Mouse (Mus musculus) large intestine, adult 2 months (tissue): ENCODE measurements around the gene Ghr. TPM values are rescaled to one million over a fixed set of nuclear protein-coding genes. Genes with fewer than 3 reads are reported as not detected.

Source experiments
- DNase-seq: peaks from one replicate; pipeline ENCODE4 v3.0.0-alpha.2; 2012; ENCODE audit warnings: low read depth, low spot score
- WGBS: fragments of 180-500 bp; shearing (Covaris S2); methylation state at CpG from one replicate; pipeline ENCODE4 v1.1.7; 2018; 5-methylcytosine and 5-hydroxymethylcytosine counted together
- polyA plus RNA-seq: library from polyadenylated mRNA; depleted of rRNA; stranded (reverse); fragments of >200 nt; gene quantifications from 2 replicates; pipeline ENCODE4 v1.2.3, GENCODE M21; 2012

Gene Ghr
- polyA plus RNA-seq, 1 experiment = 6.0 TPM

- no peak for DNase-seq
- 91% methylated on average over 2 of the region's 2 CpGs for WGBS
Observed at GRCm38 (mm10) chr15:3544289-3544688, 39.0 kb downstream of the Ghr start.

- DNase-seq = no peak
- 63% methylated on average over 3 of the region's 3 CpGs for WGBS
Observed at GRCm38 (mm10) chr15:3536309-3536900, 46.9 kb downstream of the Ghr start.

- no peak for DNase-seq
- WGBS = 74% methylated on average over 1 of the region's 1 CpGs
Observed at GRCm38 (mm10) chr15:3514027-3514426, 69.3 kb downstream of the Ghr start.

GRCm38 (mm10) chr15:3512380-3512779 lies 70.9 kb downstream of the Ghr start:
- 75% methylated on average over 1 of the region's 1 CpGs for WGBS
- no peak for DNase-seq

GRCm38 (mm10) chr15:3511639-3512171 lies 71.6 kb downstream of the Ghr start:
- WGBS = 76% methylated on average over 2 of the region's 2 CpGs
- DNase-seq = no peak

- 75% methylated on average over 3 of the region's 3 CpGs for WGBS
- DNase-seq = no peak
Observed at GRCm38 (mm10) chr15:3509089-3509488, 74.2 kb downstream of the Ghr start.

GRCm38 (mm10) chr15:3507329-3507728 lies 76.0 kb downstream of the Ghr start:
- 88% methylated on average over 2 of the region's 2 CpGs for WGBS
- no peak for DNase-seq

- no peak for DNase-seq
- WGBS = 24% methylated on average over 5 of the region's 5 CpGs
Observed at GRCm38 (mm10) chr15:3504700-3505099, 78.6 kb downstream of the Ghr start.

GRCm38 (mm10) chr15:3501683-3502082 lies 81.6 kb downstream of the Ghr start:
- 66% methylated on average over 3 of the region's 3 CpGs for WGBS

GRCm38 (mm10) chr15:3499020-3499419 lies 84.3 kb downstream of the Ghr start:
- no peak for DNase-seq
- 100% methylated on average over 1 of the region's 1 CpGs for WGBS

More at GRCm38 (mm10) chr15:3501683-3502082, 81.6 kb downstream of the Ghr start:
- DNase-seq = no peak

GRCm38 (mm10) chr15:3497946-3498580 lies 85.2 kb downstream of the Ghr start:
- WGBS = 64% methylated on average over 9 of the region's 9 CpGs
- no peak for DNase-seq

GRCm38 (mm10) chr15:3490868-3491267 lies 92.4 kb downstream of the Ghr start:
- WGBS = 71% methylated on average over 3 of the region's 3 CpGs
- DNase-seq = no peak

GRCm38 (mm10) chr15:3490011-3490410 lies 93.3 kb downstream of the Ghr start:
- no peak for DNase-seq
- 75% methylated on average over 2 of the region's 2 CpGs for WGBS

- DNase-seq = no peak
Observed at GRCm38 (mm10) chr15:3489180-3489579, 94.1 kb downstream of the Ghr start.

GRCm38 (mm10) chr15:3488601-3489000 lies 94.7 kb downstream of the Ghr start:
- no peak for DNase-seq
- WGBS = 27% methylated on average over 3 of the region's 3 CpGs

GRCm38 (mm10) chr15:3486691-3487090 lies 96.6 kb downstream of the Ghr start:
- 82% methylated on average over 5 of the region's 5 CpGs for WGBS
- no peak for DNase-seq

- WGBS = 40% methylated on average over 1 of the region's 1 CpGs
- DNase-seq = no peak
Observed at GRCm38 (mm10) chr15:3485367-3485766, 97.9 kb downstream of the Ghr start.

GRCm38 (mm10) chr15:3483451-3483850 lies 99.8 kb downstream of the Ghr start:
- WGBS = 74% methylated on average over 3 of the region's 3 CpGs
- DNase-seq = no peak

- WGBS = 93% methylated on average over 4 of the region's 4 CpGs
- no peak for DNase-seq
Observed at GRCm38 (mm10) chr15:3469230-3469629, 114.1 kb downstream of the Ghr start.

- 83% methylated on average over 4 of the region's 4 CpGs for WGBS
- no peak for DNase-seq
Observed at GRCm38 (mm10) chr15:3466608-3467007, 116.7 kb downstream of the Ghr start.

- 40% methylated on average over 4 of the region's 4 CpGs for WGBS
- no peak for DNase-seq
Observed at GRCm38 (mm10) chr15:3464754-3465153, 118.5 kb downstream of the Ghr start.
